Mouse (Mus musculus) kidney, adult 2 months (tissue): Measurements from ENCODE around the gene Mamld1. TPM values are rescaled to one million over a fixed set of nuclear protein-coding genes. Genes with fewer than 3 reads are reported as not detected.

Experiments
- DNase-seq: peaks from one replicate; pipeline ENCODE4 v3.0.0; 2021
- H3K27ac ChIP-seq: fragments of 200-500 bp; 2 replicates; pipeline ENCODE4 v1.5.1; 2012; ENCODE audit warnings: low read depth, low read length, control low read depth, inconsistent platforms; ENCODE audit not compliant: insufficient read depth
- H3K27me3 ChIP-seq: fragments of 200-500 bp; replicated peaks from 2 replicates; pipeline ENCODE4 v1.6.1; 2012; ENCODE audit warnings: mild to moderate bottlenecking, moderate library complexity, low read length, inconsistent platforms; ENCODE audit not compliant: control insufficient read depth, insufficient read depth
- H3K36me3 ChIP-seq: fragments of 200-500 bp; 2 replicates; pipeline ENCODE4 v1.6.1; 2012; ENCODE audit warnings: mild to moderate bottlenecking, moderate library complexity, low read length, inconsistent platforms; ENCODE audit not compliant: control insufficient read depth, insufficient read depth
- H3K4me1 ChIP-seq: fragments of 200-500 bp; 2 replicates; pipeline ENCODE4 v1.6.1; 2011; ENCODE audit warnings: low read length; ENCODE audit not compliant: control insufficient read depth, insufficient read depth
- H3K4me3 ChIP-seq: fragments of 200-500 bp; 2 replicates; pipeline ENCODE4 v1.5.1; 2011; ENCODE audit warnings: mild to moderate bottlenecking, low read depth, low read length, control low read depth; ENCODE audit not compliant: insufficient read depth
- CTCF ChIP-seq: fragments of 200-500 bp; conservative IDR thresholded peaks from 2 replicates; pipeline ENCODE4 v1.5.1; 2011; ENCODE audit warnings: low read depth, mild to moderate bottlenecking, control low read depth, low read length, moderate library complexity, mixed read lengths; ENCODE audit not compliant: insufficient read depth, insufficient read length
- POLR2A ChIP-seq: fragments of 200-500 bp; IDR thresholded peaks from one replicate; pipeline ENCODE4 v1.6.1; 2011; ENCODE audit warnings: low read depth, low read length, control low read depth
- WGBS: fragments of 180-500 bp; shearing (Covaris S2); methylation state at CpG from one replicate; pipeline ENCODE4 v1.1.7; 2018; 5-methylcytosine and 5-hydroxymethylcytosine counted together
- polyA plus RNA-seq: library from polyadenylated mRNA; depleted of rRNA; stranded (reverse); fragments of >200 nt; gene quantifications from 2 replicates; pipeline ENCODE4 v1.2.3, GENCODE M21; 2012; rRNA removed

Mamld1 gene
- polyA plus RNA-seq, 1 experiment = 2.2 TPM

DNA sequence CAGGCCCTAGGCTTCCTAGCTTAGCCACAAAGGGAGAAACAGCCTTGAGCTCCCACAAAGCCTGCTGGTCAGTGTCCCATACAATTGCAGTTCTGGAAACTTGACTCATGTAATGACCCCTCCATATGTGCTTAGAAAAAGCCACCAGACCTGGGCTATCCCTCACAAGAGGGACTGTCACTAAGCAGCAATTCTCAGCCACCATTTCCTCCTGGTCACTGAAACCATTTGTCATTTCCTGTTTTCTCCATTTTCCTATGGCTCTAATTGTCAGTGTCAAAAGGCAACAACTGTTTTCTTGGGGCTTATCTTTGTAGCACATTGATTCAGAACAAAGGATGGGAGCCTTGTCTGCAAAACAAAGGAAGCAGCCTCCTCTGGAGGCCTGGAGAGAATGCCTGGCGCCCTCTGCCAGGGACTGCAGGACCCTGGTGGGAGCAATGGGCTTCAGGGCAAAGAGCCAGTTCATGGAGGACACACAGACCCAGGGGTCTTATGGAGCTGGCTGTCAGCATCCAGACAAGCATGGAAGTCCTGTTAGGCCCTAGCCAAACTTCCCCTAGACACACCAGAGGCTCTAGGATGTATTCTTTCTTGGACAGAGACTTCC lies 99.5 kb downstream of the Mamld1 start:
- DNase-seq = no peak
- Histone ChIP-seq H3K36me3 (no peaks in the 10 kb centered on the region), H3K4me3 (no peak overlapping the region), H3K27ac (no peak overlapping the region), H3K4me1 (no peaks in the 10 kb centered on the region), H3K27me3 (no peaks in the 10 kb centered on the region)
- TF ChIP-seq POLR2A = no peak
- 88% methylated on average over 1 of the region's 1 CpGs for WGBS

DNA sequence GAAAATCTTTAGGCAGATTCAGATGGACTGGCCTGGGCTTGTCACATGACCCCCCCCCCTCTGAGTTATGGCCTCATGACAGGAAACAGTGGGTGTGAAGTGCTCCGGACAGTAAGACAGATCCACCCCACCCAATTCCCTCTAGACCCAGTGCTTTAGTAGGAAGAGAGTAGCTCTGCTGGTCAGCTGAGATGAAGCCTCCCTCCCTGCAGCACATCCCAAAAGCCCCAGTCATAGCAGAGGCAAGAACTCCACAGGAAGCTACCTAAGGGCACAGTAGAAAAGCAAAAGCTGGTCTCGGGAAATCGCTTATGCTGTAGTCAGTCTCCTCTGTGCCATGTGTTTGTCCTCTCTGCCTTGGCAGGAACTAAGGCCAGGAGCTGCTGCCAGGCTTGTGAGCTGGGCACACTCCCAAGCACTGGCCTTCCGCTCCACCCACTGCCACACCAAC lies 100.5 kb downstream of the Mamld1 start:
- Histone ChIP-seq H3K27ac (no peak overlapping the region), H3K4me1 (no peaks in the 10 kb centered on the region), H3K27me3 (no peaks in the 10 kb centered on the region), H3K36me3 (no peaks in the 10 kb centered on the region), H3K4me3 (no peak overlapping the region)
- TF ChIP-seq POLR2A = no peak
- 30% methylated on average over 4 of the region's 4 CpGs for WGBS
- peak; percentile 61 for DNase-seq

DNA sequence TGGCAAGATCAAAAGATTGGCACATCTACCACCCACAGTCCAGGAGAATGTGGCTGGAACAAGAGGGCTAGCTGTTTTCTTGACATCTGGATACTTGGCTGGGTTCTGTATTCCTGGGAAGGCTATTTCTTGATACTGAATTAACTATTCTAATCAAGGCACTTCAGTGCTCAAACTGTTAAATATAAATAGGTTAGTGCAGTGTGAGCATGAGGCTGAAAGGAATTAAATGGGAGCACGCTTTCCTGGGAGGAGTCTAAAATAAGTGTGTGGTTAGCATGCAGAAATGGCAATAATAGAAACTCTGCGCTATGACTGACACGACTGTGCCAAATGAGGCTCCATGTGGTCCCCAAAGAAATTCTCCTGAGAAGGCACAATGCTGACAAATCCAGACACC lies 131.5 kb downstream of the Mamld1 start:
- Histone ChIP-seq H3K4me1 (0 out of 2 replicates have a peak, but pooled peaks cover 1% of the 10 kb centered on the region), H3K27ac (no peak overlapping the region), H3K36me3 (no peaks in the 10 kb centered on the region), H3K4me3 (no peak overlapping the region), H3K27me3 (no peaks in the 10 kb centered on the region)
- DNase-seq = no peak
- no peak for TF ChIP-seq POLR2A
- TF ChIP-seq CTCF = no peak
- 81% methylated on average over 3 of the region's 3 CpGs for WGBS

DNA sequence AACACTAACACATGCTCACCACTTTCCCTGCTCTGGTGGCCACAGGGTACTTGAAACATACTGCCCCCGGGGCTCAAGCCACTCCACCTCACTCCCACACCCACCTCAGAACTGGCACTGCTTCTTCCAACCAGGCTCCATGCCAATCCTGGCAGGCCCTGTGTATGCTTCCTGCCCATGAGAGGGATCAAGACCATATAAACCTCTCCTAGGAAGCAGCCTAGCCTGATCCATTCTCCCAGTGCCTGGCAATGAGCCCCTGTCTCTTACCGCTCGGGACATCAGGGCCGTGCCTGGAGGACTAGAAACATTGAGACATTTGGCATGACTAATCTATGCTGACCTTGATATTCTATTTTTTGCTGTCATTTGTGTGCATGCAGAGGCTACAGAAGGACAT lies 133.6 kb downstream of the Mamld1 start:
- 69% methylated on average over 4 of the region's 4 CpGs for WGBS
- no peak overlapping the region for H3K27ac ChIP-seq
- DNase-seq = no peak
- no peaks in the 10 kb centered on the region for H3K36me3 ChIP-seq
- no peak overlapping the region for H3K4me3 ChIP-seq
- TF ChIP-seq CTCF (no peak), POLR2A (no peak)
- 0 out of 2 replicates have a peak, but pooled peaks cover 2% of the 10 kb centered on the region for H3K4me1 ChIP-seq
- H3K27me3 ChIP-seq = no peaks in the 10 kb centered on the region

DNA sequence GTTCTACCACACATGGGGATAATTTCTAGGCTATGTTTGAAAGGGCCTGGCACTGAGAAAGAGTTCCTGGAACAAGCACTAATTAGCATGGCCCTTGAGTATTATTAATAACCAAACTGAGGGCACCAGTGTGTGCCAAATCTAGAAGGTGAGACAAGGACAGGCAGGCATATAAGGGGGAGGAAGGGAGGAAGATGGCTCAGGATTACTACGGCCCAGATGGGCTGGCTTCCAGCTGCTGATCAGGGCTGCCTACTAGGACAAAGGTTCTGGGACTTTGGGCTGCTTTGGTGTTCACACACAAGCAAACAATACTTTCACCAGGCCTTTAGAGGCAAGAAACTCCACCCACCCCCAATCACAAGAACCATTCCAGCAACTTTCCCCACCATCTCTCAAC lies 136.3 kb downstream of the Mamld1 start:
- Histone ChIP-seq H3K27me3 (no peaks in the 10 kb centered on the region), H3K36me3 (no peaks in the 10 kb centered on the region), H3K27ac (no peak overlapping the region), H3K4me1 (0 out of 2 replicates have a peak, but pooled peaks cover 2% of the 10 kb centered on the region), H3K4me3 (no peak overlapping the region)
- peak; percentile 68 for DNase-seq
- TF ChIP-seq CTCF (no peak), POLR2A (no peak)
- 30% methylated on average over 1 of the region's 1 CpGs for WGBS

DNA sequence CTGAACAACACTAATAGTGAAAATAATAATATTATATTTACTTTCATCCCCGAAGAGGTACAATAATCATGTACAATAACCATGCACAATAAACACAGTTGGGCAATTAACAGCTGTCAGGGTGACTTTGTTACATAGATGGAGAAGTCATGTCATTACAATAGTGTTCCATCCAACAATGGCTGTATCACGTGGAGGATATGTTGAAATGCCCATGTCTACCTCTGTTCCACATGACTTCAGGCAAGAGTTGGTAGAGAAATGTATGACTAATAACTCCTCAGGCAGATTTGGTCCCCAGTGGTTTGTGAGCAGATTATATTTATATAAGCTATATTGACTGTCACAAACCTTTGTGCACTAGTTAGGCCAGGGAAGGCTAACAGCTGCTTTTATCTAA lies 154.7 kb downstream of the Mamld1 start:
- WGBS = 75% methylated on average over 2 of the region's 2 CpGs
- no peak overlapping the region for H3K4me3 ChIP-seq
- H3K27ac ChIP-seq = no peak overlapping the region
- H3K4me1 ChIP-seq = no peaks in the 10 kb centered on the region
- DNase-seq = no peak
- H3K27me3 ChIP-seq = no peaks in the 10 kb centered on the region
- no peaks in the 10 kb centered on the region for H3K36me3 ChIP-seq
- TF ChIP-seq POLR2A (no peak), CTCF (no peak)

Other genes starting within 250 kb of the Mamld1 start
- gene Mtm1, start 160.5 kb downstream of the Mamld1 start, polyA plus RNA-seq = 2.9 and 3.1 TPM in 2 replicates